Mouse (Mus musculus): ENCODE data around the gene Heatr4.

GRCm38 (mm10) chr12:83997221-83997620, 12.6 kb upstream of the Heatr4 start:
- TF ChIP-seq GATA1 (IDR thresholded peaks at IDR 0.05; ENCODE audit: low read length) (no peak), TAL1 (IDR thresholded peaks at IDR 0.05; ENCODE audit: low read length) (no peak)

All from erythroblast, embryonic 14.5 days (primary cell).